Mouse (Mus musculus): ENCODE data around the gene Xrcc5. TPM values are rescaled to one million over a fixed set of nuclear protein-coding genes. Genes with fewer than 3 reads are reported as not detected.

The Xrcc5 gene
- polyA plus RNA-seq, 1 experiment from 2014 or later, result 35.1 TPM

DNA sequence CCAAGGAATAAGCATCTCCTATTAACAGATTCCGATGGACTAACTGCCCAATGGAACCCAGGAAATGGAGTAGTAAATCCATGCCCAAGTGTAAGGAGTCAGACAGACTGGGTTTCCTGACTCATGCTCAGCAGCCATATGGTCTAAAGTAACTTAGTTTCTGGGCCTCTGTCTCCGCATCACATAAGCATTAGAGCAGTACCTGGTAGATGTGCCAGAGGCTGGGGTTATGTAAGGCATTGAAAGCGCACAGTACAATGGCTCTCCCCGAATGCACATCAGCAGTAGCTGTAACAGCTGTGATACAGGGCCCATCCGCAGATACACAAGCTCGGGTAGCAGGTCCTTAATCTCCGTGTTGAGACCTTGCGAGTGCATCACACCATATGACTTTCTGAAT is 103.9 kb downstream of the Xrcc5 start:
- no peaks in the 10 kb centered on the region for H3K36me3 ChIP-seq
- H3K9me3 ChIP-seq, result no peaks in the 10 kb centered on the region
- WGBS, result 88% methylated on average over 8 of the region's 8 CpGs
- no peak overlapping the region for H3K27ac ChIP-seq
- no peak overlapping the region for H3K4me3 ChIP-seq
- H3K4me1 ChIP-seq, result no peaks in the 10 kb centered on the region
- H3K27me3 ChIP-seq (ENCODE audit: insufficient read depth, poor library complexity, severe bottlenecking), result no peaks in the 10 kb centered on the region
- DNase-seq (ENCODE audit: low spot score), result no peak

DNA sequence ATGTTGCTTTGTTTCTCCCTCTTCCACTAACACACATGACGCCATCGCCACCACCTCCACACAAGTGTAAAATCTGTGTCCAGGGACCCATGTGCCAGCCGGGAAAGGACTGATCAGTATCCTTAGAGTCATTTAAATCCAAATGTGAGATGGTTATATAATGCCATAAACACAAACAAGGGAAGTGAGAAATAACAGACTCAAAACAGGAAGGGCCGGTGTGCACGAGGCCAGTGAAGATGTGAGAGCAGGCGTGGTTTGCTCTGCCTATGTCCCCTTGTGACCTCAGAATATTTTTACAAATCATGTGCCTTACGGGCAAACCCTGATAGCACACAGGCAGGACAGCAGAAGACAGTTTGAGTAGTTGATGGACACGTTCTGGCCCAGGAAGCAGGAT is 106.0 kb downstream of the Xrcc5 start:
- Histone ChIP-seq H3K27ac (no peak overlapping the region), H3K4me1 (no peaks in the 10 kb centered on the region), H3K4me3 (no peak overlapping the region), H3K9me3 (no peaks in the 10 kb centered on the region), H3K27me3 (ENCODE audit: insufficient read depth, poor library complexity, severe bottlenecking) (no peaks in the 10 kb centered on the region), H3K36me3 (no peaks in the 10 kb centered on the region)
- DNase-seq (ENCODE audit: low spot score), result no peak
- 86% methylated on average over 8 of the region's 8 CpGs for WGBS

DNA sequence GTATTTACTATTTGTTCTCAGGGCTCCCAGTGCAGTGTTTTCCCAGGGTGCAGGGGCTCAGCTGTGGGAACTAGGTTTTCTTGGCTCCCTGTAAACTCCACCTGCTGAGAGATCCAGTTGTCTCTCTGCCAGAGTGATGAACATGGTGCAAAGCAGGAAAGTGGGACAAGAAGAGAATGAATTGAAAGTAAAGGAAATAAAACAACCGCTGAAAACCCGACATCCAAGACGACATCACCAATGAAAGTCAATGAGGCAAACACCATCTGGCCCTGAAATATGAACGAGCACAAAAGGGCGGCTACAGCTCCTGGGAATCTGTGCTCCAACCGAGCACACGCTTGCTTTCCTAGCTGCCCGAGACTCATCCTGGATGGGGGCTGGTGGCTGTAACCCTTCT is 106.9 kb downstream of the Xrcc5 start:
- 87% methylated on average over 8 of the region's 8 CpGs for WGBS
- Histone ChIP-seq H3K27me3 (ENCODE audit: insufficient read depth, poor library complexity, severe bottlenecking) (no peaks in the 10 kb centered on the region), H3K9me3 (no peaks in the 10 kb centered on the region), H3K27ac (no peak overlapping the region), H3K4me3 (no peak overlapping the region), H3K36me3 (no peaks in the 10 kb centered on the region), H3K4me1 (no peaks in the 10 kb centered on the region)
- DNase-seq (ENCODE audit: low spot score), result no peak

DNA sequence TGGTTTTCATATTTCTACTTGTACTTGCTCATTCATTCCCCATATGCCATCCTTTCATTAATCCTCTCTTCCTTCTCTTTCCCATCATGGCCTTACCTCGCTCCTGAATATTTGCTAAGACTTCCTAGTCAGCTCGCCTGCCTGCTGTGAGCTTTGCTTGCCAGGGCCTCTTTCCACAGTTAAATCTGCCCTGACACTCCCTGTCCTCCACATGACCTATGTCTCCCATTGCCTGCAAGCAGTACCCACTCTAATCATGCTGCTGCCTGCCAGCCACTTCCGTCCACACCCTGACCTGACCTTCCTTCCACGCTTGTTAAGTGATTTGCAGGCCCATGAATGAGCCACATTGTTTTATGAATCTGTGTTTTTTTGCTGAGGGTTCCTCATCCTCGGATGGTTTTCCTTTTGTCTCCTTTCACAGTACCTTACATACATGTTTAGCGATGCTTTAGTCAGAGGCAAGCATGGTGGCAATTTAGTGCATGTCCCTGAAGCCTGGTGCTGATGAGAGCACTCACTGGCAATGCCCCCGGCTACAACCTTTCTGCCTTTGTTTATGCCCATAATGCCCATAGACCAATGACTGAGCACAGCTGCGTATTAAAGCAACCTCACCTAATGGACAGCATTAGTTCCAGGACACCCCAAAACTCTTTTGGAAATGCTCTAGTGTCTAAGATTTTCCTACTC is 107.5 kb downstream of the Xrcc5 start:
- no peak for DNase-seq (ENCODE audit: low spot score)

DNA sequence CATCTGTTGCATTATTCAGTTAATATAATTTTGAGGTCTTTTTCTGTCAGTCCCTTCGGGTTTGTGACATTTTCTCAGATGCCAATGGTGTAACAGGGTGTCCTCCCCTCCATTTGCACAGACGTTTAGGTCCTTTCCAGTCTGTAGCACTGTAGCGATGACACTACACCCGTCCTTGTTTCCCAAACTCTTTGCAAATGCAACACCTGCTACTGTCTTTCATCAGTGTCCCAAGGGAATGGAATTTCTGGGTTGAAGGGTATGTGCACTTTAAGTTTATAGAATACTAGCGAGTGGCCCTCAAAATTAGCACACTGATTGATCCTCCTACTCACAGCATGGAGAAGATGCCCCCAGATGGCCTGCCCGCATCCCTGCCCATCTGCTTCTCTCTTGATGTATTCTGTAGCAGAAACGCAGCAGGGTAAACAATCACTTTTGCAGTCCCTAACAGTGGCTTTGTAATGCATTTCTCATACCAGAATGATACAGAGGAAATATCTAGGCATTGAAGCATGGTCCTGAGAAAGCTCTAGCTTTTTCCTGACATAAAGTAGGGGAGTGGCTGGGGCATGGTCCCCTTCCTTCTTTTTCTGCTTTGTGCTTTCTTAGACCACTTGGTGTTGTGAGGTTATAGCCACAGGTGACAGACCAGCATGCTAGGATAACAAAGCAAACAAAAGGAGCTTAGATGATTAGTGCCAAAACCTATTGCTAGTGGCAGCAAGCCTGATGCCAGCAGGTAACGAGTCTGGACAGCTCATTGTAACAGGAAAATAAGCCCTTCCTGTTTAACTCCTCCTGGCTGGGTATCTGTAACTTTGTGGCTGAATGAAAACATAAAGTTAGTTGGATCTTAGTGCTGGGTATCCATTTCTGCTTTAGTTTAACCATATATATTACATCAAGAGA is 111.8 kb downstream of the Xrcc5 start:
- H3K36me3 ChIP-seq, result no peaks in the 10 kb centered on the region
- no peaks in the 10 kb centered on the region for H3K27me3 ChIP-seq (ENCODE audit: insufficient read depth, poor library complexity, severe bottlenecking)
- no peak overlapping the region for H3K27ac ChIP-seq
- H3K9me3 ChIP-seq, result no peaks in the 10 kb centered on the region
- H3K4me3 ChIP-seq, result no peak overlapping the region
- WGBS, result 70% methylated on average over 8 of the region's 8 CpGs
- no peaks in the 10 kb centered on the region for H3K4me1 ChIP-seq
- no peak for DNase-seq (ENCODE audit: low spot score)

More for the DNA sequence above, 107.5 kb downstream of the Xrcc5 start:
- H3K27ac ChIP-seq, result no peak overlapping the region
- H3K4me3 ChIP-seq, result no peak overlapping the region
- H3K4me1 ChIP-seq, result no peaks in the 10 kb centered on the region
- no peaks in the 10 kb centered on the region for H3K36me3 ChIP-seq
- H3K27me3 ChIP-seq (ENCODE audit: insufficient read depth, poor library complexity, severe bottlenecking), result no peaks in the 10 kb centered on the region
- WGBS, result 66% methylated on average over 8 of the region's 8 CpGs
- no peaks in the 10 kb centered on the region for H3K9me3 ChIP-seq

DNA sequence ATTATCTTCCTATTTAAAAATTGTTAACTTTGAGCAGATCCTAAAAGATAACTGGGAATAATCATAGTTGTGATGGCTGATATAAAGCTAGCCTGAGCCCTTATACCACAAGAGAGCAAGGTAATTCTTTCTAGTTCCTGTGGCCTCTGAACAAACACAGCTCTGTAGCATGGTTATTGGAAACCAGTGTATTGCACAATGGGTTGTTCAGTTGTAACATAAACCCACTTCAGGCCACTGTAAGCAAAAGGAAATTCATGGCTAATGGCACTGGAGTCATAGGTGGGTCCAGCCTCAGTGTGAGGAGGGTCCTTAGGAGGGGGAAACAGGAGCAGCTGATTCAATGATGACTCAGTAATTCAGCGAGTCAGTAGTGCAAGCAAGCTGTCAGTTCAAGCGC is 113.0 kb downstream of the Xrcc5 start:
- no peaks in the 10 kb centered on the region for H3K4me1 ChIP-seq
- no peaks in the 10 kb centered on the region for H3K27me3 ChIP-seq (ENCODE audit: insufficient read depth, poor library complexity, severe bottlenecking)
- no peak for DNase-seq (ENCODE audit: low spot score)
- H3K9me3 ChIP-seq, result no peaks in the 10 kb centered on the region
- H3K36me3 ChIP-seq, result no peaks in the 10 kb centered on the region
- no peak overlapping the region for H3K27ac ChIP-seq
- WGBS, result 73% methylated on average over 2 of the region's 2 CpGs
- H3K4me3 ChIP-seq, result no peak overlapping the region

DNA sequence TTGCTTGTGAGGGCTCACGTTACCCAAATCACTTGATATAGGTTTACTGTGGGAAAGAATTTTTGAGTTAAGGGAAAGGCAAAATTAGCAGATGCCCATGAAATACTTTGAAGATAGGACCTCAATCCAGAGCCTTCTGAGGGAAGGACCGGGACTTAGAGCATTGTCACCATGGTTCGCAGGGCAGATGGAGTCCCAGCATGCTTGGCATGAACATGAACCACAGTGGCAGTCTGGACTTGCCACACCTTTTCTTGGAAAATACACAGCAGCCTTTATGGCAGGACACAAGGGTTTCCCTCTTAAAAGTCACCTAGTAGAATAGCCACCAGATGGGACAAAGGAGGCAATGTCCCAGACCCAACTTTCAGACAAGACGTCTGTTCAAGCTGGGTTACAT is 114.9 kb downstream of the Xrcc5 start:
- Histone ChIP-seq H3K36me3 (no peaks in the 10 kb centered on the region), H3K4me3 (no peak overlapping the region), H3K27me3 (ENCODE audit: insufficient read depth, poor library complexity, severe bottlenecking) (no peaks in the 10 kb centered on the region), H3K27ac (no peak overlapping the region), H3K9me3 (no peaks in the 10 kb centered on the region), H3K4me1 (no peaks in the 10 kb centered on the region)
- WGBS, result 87% methylated on average over 4 of the region's 4 CpGs
- DNase-seq (ENCODE audit: low spot score), result no peak

- Histone ChIP-seq H3K27me3 (ENCODE audit: insufficient read depth, poor library complexity, severe bottlenecking) (no peaks in the 10 kb centered on the region), H3K9me3 (no peaks in the 10 kb centered on the region), H3K4me3 (no peak overlapping the region), H3K4me1 (no peaks in the 10 kb centered on the region), H3K36me3 (no peaks in the 10 kb centered on the region), H3K27ac (no peak overlapping the region)
- no peak for DNase-seq (ENCODE audit: low spot score)
- 86% methylated on average over 4 of the region's 4 CpGs for WGBS
Observed at GRCm38 (mm10) chr1:72426456-72426855, 119.2 kb downstream of the Xrcc5 start.

- H3K4me3 ChIP-seq, result no peak overlapping the region
- no peaks in the 10 kb centered on the region for H3K27me3 ChIP-seq (ENCODE audit: insufficient read depth, poor library complexity, severe bottlenecking)
- H3K4me1 ChIP-seq, result no peaks in the 10 kb centered on the region
- no peaks in the 10 kb centered on the region for H3K36me3 ChIP-seq
- no peak overlapping the region for H3K27ac ChIP-seq
- no peaks in the 10 kb centered on the region for H3K9me3 ChIP-seq
- DNase-seq (ENCODE audit: low spot score), result no peak
- WGBS, result 81% methylated on average over 8 of the region's 8 CpGs
Observed at GRCm38 (mm10) chr1:72428526-72428925, 121.3 kb downstream of the Xrcc5 start.

DNA sequence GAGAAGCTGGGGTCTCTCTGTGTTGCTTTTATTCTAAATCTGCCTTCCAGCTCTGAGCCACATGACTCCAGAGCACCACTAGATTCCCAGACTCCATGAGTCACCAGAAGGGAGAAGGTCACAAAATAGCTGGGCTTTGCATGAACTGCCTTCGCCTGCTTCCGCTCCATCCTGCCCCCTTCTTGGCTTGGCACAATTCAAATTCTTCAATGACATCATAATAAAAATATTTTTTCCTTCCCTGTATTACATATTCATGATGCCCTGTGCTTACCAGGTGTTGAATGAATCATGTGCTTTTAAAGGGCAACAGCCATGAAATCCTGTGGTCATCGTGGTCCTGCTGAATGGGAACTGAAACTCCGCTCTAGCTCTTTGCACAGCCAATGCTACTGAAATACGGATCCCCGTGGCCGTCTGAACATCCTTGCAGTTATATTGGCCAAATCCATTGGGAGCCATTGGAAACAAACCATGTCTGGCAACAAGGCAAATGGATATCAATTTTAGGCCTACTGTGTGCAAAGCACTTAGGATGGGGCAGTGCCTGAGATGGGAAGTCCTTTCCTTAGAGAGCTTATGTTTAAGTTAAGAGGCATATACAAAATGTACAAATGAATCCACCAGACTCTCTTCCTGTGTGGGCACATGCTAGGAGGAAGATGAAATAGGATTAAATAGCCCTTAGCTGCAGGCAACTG is 122.0 kb downstream of the Xrcc5 start:
- no peak for DNase-seq (ENCODE audit: low spot score)
- 88% methylated on average over 7 of the region's 7 CpGs for WGBS
- H3K4me3 ChIP-seq, result no peak overlapping the region
- no peak overlapping the region for H3K27ac ChIP-seq
- no peaks in the 10 kb centered on the region for H3K9me3 ChIP-seq
- no peaks in the 10 kb centered on the region for H3K27me3 ChIP-seq (ENCODE audit: insufficient read depth, poor library complexity, severe bottlenecking)
- no peaks in the 10 kb centered on the region for H3K36me3 ChIP-seq
- no peaks in the 10 kb centered on the region for H3K4me1 ChIP-seq

GRCm38 (mm10) chr1:72432579-72432978 is 125.4 kb downstream of the Xrcc5 start:
- H3K27ac ChIP-seq, result no peak overlapping the region
- WGBS, result 100% methylated on average over 1 of the region's 1 CpGs

GRCm38 (mm10) chr1:72434510-72434909 is 127.3 kb downstream of the Xrcc5 start:
- H3K27ac ChIP-seq, result no peak overlapping the region
- no peak for DNase-seq (ENCODE audit: low spot score)
- 0 out of 2 replicates have a peak, but pooled peaks cover 3% of the 10 kb centered on the region for H3K4me1 ChIP-seq
- H3K27me3 ChIP-seq (ENCODE audit: insufficient read depth, poor library complexity, severe bottlenecking), result no peaks in the 10 kb centered on the region
- 73% methylated on average over 3 of the region's 3 CpGs for WGBS
- H3K36me3 ChIP-seq, result no peaks in the 10 kb centered on the region
- no peaks in the 10 kb centered on the region for H3K9me3 ChIP-seq
- H3K4me3 ChIP-seq, result no peak overlapping the region

More at GRCm38 (mm10) chr1:72432579-72432978, 125.4 kb downstream of the Xrcc5 start:
- H3K9me3 ChIP-seq, result no peaks in the 10 kb centered on the region
- H3K36me3 ChIP-seq, result no peaks in the 10 kb centered on the region
- H3K4me3 ChIP-seq, result no peak overlapping the region
- no peaks in the 10 kb centered on the region for H3K4me1 ChIP-seq
- H3K27me3 ChIP-seq (ENCODE audit: insufficient read depth, poor library complexity, severe bottlenecking), result no peaks in the 10 kb centered on the region
- DNase-seq (ENCODE audit: low spot score), result no peak

DNA sequence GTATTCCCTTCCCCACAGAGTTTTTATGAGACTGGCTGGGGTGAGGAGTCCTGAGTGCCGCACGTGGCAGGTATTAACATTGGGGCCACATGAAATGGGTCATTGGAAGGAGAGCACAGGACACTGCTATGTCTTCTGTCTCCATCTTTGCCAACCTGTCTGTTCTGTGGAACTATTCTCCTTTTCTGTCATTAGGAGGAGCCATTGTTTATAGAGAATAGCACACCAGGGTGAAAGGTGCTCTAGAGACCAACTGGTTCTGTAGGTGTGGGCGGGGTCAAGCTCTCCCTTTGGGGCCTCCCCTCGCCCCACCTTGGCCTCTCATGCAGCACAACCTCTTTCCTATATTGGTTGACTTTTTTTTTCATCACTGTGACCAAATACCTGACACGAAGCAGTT is 129.7 kb downstream of the Xrcc5 start:
- 0 out of 2 replicates have a peak, but pooled peaks cover 3% of the 10 kb centered on the region for H3K4me1 ChIP-seq
- WGBS, result 72% methylated on average over 5 of the region's 5 CpGs
- no peak overlapping the region for H3K27ac ChIP-seq

More for the DNA sequence above, 129.7 kb downstream of the Xrcc5 start:
- Histone ChIP-seq H3K27me3 (ENCODE audit: insufficient read depth, poor library complexity, severe bottlenecking) (no peaks in the 10 kb centered on the region), H3K36me3 (no peaks in the 10 kb centered on the region), H3K9me3 (no peaks in the 10 kb centered on the region), H3K4me3 (no peak overlapping the region)
- DNase-seq (ENCODE audit: low spot score), result no peak
